Mouse (Mus musculus): ENCODE results near the gene Topbp1. TPM values are rescaled to one million over a fixed set of nuclear protein-coding genes. Genes with fewer than 3 reads are reported as not detected.

Topbp1 gene
- total RNA-seq (2021): 10 to 100 TPM; 19.6 to 22.8 TPM

DNA sequence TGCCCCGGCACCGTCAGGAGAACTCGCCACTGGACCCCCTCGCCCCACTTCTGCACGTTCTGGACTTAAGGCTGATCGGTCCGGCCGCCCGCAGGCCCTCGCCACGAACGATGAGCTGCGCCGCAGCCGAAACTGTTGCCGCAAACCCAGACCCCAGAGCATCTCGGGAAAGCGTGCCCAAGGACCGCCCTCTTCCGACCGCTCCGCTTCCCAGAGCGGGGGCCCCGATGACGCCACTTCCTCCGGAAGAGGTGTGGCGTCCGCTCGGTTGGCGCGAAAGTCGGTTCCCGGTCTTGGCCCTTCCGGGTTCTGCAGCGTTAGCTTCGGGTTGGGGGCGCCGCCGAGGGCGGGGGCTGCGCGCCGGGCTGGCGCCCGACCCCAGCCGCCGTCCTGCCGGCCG is at the start of gene Topbp1, which contains the start of gene 1300017J02Rik:
TSS of gene Topbp1 (plus strand) at position 289 of the 400 bp plus-strand sequence.
TSS of gene 1300017J02Rik (minus strand) at position 156 of the 400 bp plus-strand sequence.
- DNase-seq (ENCODE audit: extremely low spot score in 1 of 2, low spot score in 1 of 2): peak; percentile 86 to 89

DNA sequence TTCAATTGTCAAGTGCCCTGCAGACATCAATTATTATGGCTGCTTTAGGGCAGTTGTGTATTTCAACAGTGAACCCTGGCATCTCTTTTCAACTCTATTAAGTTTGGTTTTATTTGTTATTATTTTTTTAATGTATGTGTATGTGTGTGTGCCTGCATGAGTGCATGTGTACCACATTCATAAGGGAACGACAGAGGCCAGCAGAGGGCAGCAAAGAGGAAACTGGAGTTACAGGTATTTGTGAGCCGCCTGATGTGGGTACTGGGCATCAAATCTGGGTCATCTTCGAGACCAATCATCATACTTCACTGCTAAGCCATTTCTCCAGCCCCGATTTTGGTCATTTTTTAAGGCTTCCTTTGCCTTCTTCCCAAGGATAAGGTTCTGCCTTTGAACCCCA is 39.2 kb upstream of the Topbp1 start:
- no peak for DNase-seq (ENCODE audit: extremely low spot score in 1 of 2, low spot score in 1 of 2)

DNA sequence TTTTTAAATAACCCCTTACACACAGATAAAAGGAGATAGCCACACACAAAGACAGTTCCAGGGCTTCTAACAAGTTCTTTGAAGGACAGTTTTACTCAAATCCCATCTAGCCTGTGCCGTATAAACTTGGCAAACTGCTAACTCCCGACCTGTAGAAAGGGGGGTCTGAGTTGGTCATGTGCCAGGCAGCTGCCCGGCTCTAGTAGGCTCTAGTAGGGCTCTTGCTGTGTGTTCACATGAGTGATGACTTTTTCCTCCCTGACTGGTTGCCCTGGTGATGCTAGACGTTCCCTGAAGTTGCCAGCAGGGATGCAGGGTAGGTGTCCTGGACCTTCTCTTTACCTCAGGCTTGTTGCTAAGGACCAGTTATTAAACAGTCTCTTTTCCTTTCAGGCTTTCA is 33.9 kb upstream of the Topbp1 start:
- no peak for DNase-seq (ENCODE audit: extremely low spot score in 1 of 2, low spot score in 1 of 2)

DNA sequence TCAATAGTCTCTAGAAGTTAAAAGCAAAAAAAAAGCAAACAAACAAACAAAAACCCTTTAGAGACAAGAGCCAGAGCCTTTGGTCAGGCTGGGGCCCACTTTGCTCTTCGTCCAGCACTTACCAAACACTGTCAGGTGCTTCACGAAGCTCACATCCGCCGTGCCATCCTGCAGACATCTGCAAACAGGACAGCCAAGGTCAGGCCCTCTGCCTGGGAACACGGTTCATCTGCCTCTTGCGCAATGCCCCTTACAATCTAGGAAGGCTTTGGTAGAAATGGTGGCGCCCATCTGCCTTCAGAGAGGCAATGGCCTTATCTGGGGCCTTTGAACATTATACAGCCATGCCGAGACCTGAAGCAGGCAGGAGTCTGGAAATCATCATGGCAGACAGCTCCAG is 30.2 kb upstream of the Topbp1 start:
- DNase-seq (ENCODE audit: extremely low spot score in 1 of 2, low spot score in 1 of 2): no peak

DNA sequence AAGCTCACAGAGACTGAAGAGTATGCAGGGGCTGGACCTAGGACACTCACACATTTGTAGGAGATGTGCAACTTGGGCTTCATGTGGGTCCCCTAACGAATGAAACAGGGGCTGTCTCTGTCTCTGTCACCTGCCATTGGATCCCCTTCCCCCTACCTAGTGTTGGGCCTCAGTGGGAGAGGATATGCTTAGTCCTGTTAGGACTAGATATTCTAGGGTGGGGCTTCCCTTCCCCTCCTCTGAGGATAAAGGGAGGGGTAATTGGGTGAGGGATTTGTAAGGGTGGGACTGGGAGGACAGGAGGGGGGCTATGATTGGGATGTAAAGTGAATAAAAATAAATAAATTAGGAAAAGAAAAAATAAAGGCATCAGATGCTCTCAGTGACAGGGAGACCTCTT is 29.3 kb upstream of the Topbp1 start:
- no peak for DNase-seq (ENCODE audit: extremely low spot score in 1 of 2, low spot score in 1 of 2)

DNA sequence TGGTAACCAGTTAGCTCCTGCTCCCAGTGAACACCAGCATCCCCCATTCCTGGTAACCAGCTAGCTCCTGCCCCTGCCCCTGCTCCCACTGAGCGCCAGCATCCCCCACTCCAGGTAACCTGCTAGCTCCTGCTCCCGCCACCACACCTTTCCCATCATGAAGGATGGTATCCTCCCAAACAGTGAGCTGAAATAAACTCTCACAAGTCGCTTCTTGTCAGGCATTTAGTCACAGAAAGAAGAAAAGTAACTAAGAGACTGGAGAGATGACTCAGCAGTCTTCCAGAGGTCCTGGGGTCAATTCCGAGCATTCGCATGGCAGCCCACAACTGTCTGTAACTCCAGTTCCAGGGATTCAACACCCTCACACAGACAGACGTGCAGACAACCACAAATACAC is 28.1 kb upstream of the Topbp1 start:
- no peak for DNase-seq (ENCODE audit: extremely low spot score in 1 of 2, low spot score in 1 of 2)

DNA sequence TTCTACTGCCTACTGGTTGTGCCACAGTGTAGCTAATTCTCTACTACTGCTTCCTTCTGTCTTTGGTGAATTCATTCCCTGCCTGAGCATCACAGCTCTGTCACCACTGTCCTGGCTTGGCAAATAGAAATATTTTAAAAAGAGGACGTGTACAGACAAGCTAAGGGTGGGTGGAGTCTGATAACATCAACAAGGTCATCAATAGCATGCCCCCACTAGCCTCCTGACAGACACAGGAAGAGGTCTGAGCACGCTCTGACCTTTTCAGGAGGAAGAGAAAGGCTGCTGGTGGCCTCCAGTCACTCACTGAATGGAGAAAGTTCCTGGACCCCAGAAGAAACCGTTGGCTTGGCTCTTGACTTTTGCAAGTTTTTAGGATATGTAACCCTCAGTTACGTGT is 18.6 kb upstream of the Topbp1 start:
- DNase-seq (ENCODE audit: extremely low spot score in 1 of 2, low spot score in 1 of 2): no peak

DNA sequence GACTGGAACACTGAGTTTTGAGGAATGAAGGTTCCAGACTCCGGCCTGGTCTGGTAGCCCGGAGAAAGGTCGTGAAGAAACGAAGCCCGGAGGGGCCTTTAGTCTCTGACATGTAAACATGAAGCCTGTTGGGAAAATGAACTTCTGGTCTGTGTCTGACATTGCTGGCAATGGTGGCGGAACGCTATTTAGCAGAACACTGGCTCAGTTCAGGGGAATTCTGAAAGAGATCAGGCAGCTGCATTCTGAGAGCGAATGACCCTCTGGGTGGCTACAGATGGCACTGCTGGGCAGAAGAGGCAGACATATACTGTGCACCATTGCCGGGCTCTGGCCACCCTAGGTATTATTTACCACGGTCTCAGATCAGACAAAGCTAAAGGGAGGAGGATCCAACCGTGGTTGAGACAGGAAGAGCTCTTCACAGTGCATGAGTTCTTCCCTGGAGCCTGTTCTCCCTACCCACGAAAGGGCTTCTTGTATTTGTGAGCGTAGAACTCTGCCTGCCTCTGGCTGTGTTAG is 18.1 kb upstream of the Topbp1 start:
- no peak for DNase-seq (ENCODE audit: extremely low spot score in 1 of 2, low spot score in 1 of 2)

DNA sequence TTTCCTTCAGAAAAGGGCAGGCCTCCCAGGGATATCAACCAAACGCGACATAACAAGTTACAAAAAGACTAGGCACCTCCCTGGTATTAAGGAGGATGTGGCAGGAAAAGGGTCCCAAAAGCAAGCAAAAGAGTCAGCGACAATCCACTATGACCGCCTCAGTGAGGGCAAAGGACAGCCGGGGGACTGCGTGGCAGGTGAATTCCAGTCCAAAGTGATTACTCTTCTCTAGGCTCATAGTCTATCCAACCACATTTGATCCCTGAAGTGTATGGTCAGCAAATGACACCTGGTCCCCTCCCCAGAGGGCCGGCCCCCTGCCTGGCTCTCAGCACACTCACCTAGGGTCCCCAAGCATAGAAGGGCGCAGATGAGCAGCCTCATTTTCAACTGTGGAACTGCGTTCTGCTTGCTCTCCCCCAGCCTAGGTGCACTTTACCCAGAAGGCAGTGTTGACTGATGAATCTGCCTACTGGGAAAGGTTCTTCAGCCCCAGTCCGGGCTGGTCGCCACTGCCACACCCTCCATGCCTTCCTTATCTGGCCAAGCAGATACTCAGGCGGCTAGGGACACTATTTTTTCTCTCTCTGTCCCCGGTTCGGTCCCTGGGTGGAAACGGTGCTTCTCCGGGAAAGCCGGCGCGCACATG is 17.1 kb upstream of the Topbp1 start:
- no peak for DNase-seq (ENCODE audit: extremely low spot score in 1 of 2, low spot score in 1 of 2)

DNA sequence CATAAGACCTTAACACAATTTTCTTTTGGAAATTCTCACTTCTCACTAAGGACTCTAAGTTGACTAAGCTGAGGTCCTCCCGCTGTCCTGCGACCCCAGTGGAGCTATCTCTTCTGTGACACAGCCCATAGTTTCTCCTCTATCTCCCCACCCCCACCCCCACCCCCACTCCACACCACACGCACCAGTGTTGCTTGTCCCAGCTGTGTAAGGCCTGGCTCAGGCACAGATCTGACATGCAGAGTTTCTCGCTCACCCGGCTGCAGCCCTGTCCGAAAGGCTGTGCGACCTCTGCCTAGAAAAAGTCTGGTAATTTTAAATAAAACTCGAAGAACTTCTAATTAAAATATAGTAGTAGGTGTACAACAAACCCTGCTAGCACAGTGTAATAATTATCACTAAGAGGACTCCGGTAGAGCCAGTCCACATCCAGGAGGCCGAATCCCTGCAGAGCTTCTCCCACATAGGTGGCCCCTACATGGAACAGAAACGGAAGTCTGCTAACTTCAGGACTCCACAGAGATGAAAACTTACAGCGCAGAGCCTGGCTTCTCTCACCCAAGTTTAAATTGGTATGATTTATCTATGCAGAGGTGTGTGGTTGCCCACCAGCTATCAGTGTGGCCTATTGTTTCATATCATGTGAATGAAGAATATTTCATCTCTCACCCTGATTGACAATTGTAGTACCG is 16.4 kb upstream of the Topbp1 start:
- DNase-seq (ENCODE audit: extremely low spot score in 1 of 2, low spot score in 1 of 2): no peak

DNA sequence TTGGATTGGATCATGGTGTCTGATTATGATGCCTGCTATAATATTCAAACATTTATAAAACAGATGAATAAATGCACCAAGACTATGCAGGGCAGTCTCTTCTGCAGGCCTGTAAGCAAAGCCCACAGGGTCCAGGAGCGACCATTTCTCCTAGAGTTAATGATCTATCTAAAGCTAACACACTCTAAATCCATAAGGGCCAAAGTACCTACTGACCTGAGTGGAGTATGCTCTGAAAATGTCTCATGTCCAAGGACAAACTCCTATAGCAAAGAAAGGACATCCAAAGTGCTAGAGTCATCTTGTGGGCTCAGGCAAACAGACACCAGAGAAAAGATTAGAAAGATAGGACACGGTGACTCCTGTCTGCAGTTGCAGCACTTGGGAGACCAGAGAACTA is 10.5 kb upstream of the Topbp1 start:
- no peak for DNase-seq (ENCODE audit: extremely low spot score in 1 of 2, low spot score in 1 of 2)

DNA sequence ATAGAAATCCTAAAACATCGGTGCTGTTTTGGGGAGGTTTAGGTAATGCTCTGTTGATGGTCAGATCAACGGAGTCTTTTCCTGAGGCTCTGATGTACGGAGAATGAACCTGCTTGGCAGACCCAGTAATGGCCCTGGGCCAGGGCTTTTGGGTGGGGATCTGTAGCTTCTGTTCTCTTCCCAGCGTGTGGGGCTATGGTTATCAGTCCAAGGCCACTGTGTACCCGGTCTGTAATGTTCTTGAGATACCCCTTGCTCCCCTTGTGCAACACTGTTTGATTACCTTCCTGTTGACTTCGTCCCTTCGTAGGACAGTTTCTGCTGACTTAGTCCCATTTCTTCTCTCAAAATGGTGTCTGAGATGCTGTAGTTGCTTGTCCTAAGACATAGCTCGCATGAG is 3.9 kb upstream of the Topbp1 start:
- DNase-seq (ENCODE audit: extremely low spot score in 1 of 2, low spot score in 1 of 2): no peak

DNA sequence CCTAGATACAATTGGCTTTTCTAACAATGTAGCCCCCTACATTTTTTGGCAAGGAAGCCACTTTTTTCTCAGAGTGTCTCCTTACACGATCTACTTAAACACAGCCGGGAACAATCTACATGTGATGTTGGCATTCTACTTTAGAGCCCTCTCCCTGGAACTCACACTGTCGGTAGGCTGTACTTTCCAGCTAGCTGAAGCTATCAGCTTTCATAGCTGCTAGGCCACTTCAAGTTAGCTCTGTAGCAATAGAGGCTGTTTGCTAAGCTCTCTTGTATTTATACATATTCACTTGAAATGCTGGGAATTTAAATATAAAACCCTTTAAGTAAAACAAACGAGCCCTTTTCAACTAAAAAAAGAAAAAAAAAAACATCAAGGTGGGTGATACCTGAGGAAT is 2.8 kb upstream of the Topbp1 start:
- no peak for DNase-seq (ENCODE audit: extremely low spot score in 1 of 2, low spot score in 1 of 2)

DNA sequence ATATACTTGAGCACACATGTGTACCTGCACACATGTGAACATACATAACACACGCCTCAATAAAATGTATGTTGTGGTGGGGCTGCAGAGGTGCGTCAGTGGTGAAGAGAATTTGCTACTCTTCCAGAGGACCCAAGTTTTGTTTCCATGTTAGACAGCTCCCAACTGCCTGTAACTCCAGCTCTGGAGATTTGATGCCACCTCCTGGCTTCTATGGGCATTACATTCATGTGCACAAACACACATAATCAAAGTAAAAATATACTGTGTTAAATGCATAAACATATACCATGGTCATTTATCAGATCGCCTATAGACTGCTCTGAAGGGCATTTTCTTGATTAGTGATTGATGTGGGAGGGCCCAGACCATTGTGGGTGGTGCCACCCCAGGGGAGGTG is 2.3 kb upstream of the Topbp1 start:
- peak; percentile 30 to 75 for DNase-seq (ENCODE audit: extremely low spot score in 1 of 2, low spot score in 1 of 2)

DNA sequence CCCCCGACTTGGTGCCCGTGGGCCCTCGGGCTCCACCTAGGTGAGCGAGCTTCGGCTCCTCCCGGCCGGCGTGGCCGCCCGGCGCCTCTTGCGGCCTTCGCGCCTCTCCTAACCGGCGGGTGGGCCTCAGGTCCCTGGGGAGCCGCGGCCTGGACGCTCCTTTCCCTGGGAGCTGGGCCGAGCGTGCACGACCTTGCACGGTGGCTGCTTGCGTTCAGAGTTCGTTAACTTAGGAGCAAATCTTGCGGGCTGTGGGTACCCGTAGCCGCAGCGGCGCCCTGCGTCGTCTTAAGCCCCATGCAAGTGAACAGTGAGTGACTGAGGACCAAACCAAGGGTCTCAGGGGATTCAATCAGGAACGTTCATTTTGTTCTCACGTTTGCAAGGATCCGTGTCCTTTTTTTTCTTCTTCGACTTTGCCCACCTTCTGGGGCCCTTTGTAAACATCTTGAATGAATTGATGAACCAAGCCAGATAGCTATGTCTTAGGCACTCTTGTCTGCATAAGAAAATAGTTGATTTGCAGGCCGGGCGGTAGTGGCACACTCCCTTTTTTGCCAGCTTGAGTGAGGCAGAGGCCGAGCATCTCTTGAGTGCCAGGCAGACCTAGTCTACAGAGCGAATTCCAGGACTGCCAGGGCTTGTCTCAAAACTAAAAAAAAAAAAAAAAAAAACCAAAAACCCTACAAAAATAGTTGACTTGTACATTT is 472 bp downstream of the Topbp1 start:
- DNase-seq (ENCODE audit: extremely low spot score in 1 of 2, low spot score in 1 of 2): peak in 1 of 2 experiments; percentile 17

DNA sequence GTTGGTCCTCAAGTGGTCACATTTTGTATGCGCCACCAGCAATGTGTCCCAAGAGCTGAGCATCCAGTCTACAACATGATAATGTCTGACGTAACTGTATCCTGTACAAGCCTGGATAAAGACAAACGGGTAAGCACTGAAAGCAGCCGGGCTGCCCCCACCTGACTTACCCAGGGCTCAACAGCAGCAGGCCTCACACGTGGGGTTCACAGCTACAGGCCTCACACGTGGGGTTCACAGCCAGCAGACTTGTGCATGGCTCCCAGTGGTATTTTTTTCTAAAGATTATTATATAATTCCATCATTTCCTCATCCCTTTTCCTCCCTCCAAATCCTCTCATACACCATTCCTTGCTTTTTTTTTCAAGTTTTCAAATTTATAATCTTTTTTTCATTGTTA is 4.8 kb downstream of the Topbp1 start:
- DNase-seq (ENCODE audit: extremely low spot score in 1 of 2, low spot score in 1 of 2): no peak

DNA sequence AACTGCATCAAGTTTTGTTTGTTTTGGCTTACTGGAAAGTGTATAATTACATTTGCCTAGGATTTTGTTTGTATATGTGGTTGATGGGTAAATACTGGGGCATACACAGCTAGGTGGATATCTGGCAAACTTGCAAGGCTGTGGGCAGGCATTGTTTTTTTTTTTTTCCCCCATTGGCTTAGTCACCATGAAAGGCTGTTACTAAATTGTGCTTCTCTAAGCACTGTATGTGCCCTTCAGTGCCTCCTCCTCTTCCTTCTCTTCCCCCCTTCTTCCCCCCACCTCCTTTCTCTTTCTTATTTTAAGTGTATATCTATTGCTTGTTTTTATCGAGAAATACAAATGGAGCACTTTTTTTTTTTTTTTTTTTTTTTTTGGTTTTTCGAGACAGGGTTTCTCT is 19.7 kb downstream of the Topbp1 start:
- no peak for DNase-seq (ENCODE audit: extremely low spot score in 1 of 2, low spot score in 1 of 2)

DNA sequence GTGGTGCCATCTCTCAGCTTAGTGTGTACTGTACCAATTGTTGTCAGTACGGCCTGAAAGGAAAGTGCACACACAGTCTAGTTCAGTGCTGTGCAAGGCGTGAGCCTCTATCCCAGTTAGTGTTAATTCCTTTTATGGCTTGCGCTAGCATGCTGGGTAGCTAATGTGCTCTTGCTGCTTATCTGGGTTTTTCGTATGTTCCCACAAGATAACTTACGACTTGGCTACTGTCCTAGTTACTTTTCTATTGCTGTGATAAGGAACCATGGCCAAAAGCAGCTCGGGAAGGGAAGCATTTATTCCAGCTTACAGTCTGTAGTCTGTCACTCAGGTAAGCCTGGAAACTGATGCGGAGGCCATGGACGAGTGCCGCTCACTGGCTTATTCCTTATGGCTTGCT is 21.4 kb downstream of the Topbp1 start:
- no peak for DNase-seq (ENCODE audit: extremely low spot score in 1 of 2, low spot score in 1 of 2)

DNA sequence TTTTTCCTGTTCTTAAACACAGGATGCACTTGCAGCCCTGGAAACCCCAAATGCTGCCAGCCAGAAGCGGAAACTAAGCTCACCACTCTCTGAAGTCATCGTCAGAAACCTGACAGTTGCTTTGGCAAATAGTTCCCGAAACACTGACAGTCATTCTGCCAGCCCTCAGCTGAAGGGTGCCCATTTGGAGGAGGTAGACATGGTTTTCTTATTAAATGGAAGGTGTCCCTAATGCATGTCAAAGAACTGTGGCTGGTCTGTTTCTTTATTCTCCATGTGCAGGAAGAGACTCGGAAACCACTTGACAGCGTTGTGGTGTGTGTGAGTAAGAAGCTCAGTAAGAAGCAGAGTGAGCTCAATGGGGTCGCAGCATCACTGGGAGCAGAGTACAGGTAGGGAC is 27.6 kb downstream of the Topbp1 start:
- DNase-seq (ENCODE audit: extremely low spot score in 1 of 2, low spot score in 1 of 2): no peak

DNA sequence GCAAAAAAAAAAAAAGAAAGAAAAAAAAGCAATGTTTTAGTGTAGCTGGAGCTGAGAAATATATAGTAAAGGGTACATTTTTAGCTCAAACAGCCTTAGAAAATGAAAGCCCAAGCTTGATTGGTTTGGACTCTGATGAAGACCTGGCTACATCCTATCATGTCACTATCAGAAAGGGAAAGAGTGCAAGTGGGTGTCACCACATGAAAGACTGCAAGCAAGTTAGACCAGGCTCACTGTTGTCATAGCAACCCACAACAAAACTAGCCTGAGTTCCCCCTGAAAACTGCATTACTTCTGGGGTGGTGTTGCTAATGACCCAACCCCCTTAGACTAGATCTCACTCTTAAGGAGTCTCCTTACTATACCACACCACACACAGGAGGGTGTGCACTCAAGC is 31.9 kb downstream of the Topbp1 start:
- no peak for DNase-seq (ENCODE audit: extremely low spot score in 1 of 2, low spot score in 1 of 2)

DNA sequence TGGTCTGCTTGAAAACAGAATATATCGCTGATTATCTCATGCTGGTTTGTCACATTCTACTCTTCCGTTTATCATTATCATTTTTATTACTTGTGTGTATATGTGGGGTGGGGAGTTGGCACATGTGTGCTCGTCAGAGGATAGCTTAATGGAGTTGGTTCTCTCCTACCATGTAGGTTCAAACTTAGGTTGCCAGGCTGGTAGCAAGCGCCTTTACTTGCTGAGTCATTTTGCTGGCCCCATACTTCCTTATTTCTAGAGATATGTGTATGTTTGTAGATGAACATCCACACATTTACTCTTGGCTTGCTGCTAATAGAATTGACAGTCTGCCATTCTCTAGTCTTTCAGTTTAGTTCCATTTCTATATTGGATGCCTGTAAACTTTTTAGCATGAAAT is 42.0 kb downstream of the Topbp1 start:
- DNase-seq (ENCODE audit: extremely low spot score in 1 of 2, low spot score in 1 of 2): no peak
